In genomic region chr19:23643819-23644218, GRCm38 (mm10) we compare ENCODE assay signal across 24 mouse cellular contexts. TPM values are rescaled to one million over a fixed set of nuclear protein-coding genes. Genes with fewer than 3 reads are reported as not detected.
DNase-seq lines count a peak whose midpoint lies in the region; ATAC-seq lines count a peak whose summit lies in the region.
"Had no signal": no experiment of that assay in that cellular context is flagged by ENCODE, and none has a peak within 500 bp of the region (broad histone marks: within the 10 kb centered on the region; RNA-seq: fewer than 3 reads in every experiment).

No protein-coding gene starts in this region.

- H3K4me2 ChIP-seq in embryonic facial prominence, embryonic 12.5 days (replicated peaks), result no peak overlapping the region
- no peak overlapping the region for H3K4me2 ChIP-seq in hindbrain, embryonic 15.5 days
- H3K4me2 ChIP-seq in hindbrain, embryonic 14.5 days (replicated peaks), result no peak overlapping the region
- H3K4me2 ChIP-seq in kidney, embryonic 16.5 days (replicated peaks; ENCODE audit: low read depth, low read length), result no peak overlapping the region
- no peak overlapping the region for H3K4me2 ChIP-seq in kidney, embryonic 14.5 days (replicated peaks; ENCODE audit: low read depth, low read length)
- H3K4me2 ChIP-seq in lung, embryonic 15.5 days, result no peak overlapping the region
- H3K4me2 ChIP-seq: forebrain, embryonic 13.5 days; forebrain, embryonic 15.5 days had no signal

- H3K4me3 ChIP-seq in embryonic facial prominence, embryonic 12.5 days, result no peak overlapping the region
- no peak overlapping the region for H3K4me3 ChIP-seq in embryonic facial prominence, embryonic 10.5 days
- H3K4me3 ChIP-seq in hindbrain, embryonic 15.5 days, result no peak overlapping the region
- H3K4me3 ChIP-seq in hindbrain, embryonic 14.5 days (replicated peaks; ENCODE audit: low read length), result no peak overlapping the region
- H3K4me3 ChIP-seq in kidney, embryonic 16.5 days (ENCODE audit: low read length), result no peak overlapping the region
- no peak overlapping the region for H3K4me3 ChIP-seq in kidney, embryonic 14.5 days (ENCODE audit: low read length)
- H3K4me3 ChIP-seq in lung, embryonic 15.5 days, result no peak overlapping the region
- H3K4me3 ChIP-seq: forebrain, embryonic 13.5 days; forebrain, embryonic 15.5 days had no signal

- no peaks in the 10 kb centered on the region for H3K27me3 ChIP-seq in embryonic facial prominence, embryonic 12.5 days
- no peaks in the 10 kb centered on the region for H3K27me3 ChIP-seq in embryonic facial prominence, embryonic 10.5 days (replicated peaks; ENCODE audit: low read depth, poor library complexity, severe bottlenecking)
- no peaks in the 10 kb centered on the region for H3K27me3 ChIP-seq in hindbrain, embryonic 15.5 days
- no peaks in the 10 kb centered on the region for H3K27me3 ChIP-seq in hindbrain, embryonic 14.5 days (ENCODE audit: control insufficient read depth, insufficient read depth, low read length)
- no peaks in the 10 kb centered on the region for H3K27me3 ChIP-seq in kidney, embryonic 16.5 days (ENCODE audit: insufficient read depth, low read length)
- no peaks in the 10 kb centered on the region for H3K27me3 ChIP-seq in kidney, embryonic 14.5 days (ENCODE audit: control insufficient read depth, insufficient read depth, low read length)
- no peaks in the 10 kb centered on the region for H3K27me3 ChIP-seq in lung, embryonic 15.5 days
- H3K27me3 ChIP-seq: CH12.LX; forebrain, embryonic 13.5 days; forebrain, embryonic 15.5 days had no signal

- H3K4me1 ChIP-seq in embryonic facial prominence, embryonic 12.5 days, result no peaks in the 10 kb centered on the region
- no peaks in the 10 kb centered on the region for H3K4me1 ChIP-seq in embryonic facial prominence, embryonic 10.5 days
- H3K4me1 ChIP-seq in hindbrain, embryonic 15.5 days (replicated peaks), result no peaks in the 10 kb centered on the region
- no peaks in the 10 kb centered on the region for H3K4me1 ChIP-seq in hindbrain, embryonic 14.5 days (replicated peaks; ENCODE audit: control insufficient read depth, insufficient read depth, low read length)
- H3K4me1 ChIP-seq in kidney, embryonic 16.5 days (ENCODE audit: insufficient read depth, low read length), result no peaks in the 10 kb centered on the region
- H3K4me1 ChIP-seq in kidney, embryonic 14.5 days (ENCODE audit: control insufficient read depth, insufficient read depth, low read length), result no peaks in the 10 kb centered on the region
- H3K4me1 ChIP-seq in lung, embryonic 15.5 days, result no peaks in the 10 kb centered on the region
- H3K4me1 ChIP-seq: forebrain, embryonic 13.5 days; forebrain, embryonic 15.5 days had no signal

- DNase-seq in embryonic facial prominence, embryonic 10.5 days (ENCODE audit: low spot score), result no peak
- no peak for DNase-seq in hindbrain, embryonic 14.5 days (ENCODE audit: low spot score)
- no peak for DNase-seq in lung, postnatal 14 days
- DNase-seq: adrenal gland, adult 8-10 months; adrenal gland, postnatal 14 days; adrenal gland, postnatal 36 days; B cell, adult 2 months; cerebellum, adult 11-12 months; cerebellum, adult 2 months; cerebellum, adult 9-10 months; cerebellum, postnatal 10 days; cerebellum, postnatal 25 days had no signal

- no peaks in the 10 kb centered on the region for H3K36me3 ChIP-seq in embryonic facial prominence, embryonic 12.5 days
- H3K36me3 ChIP-seq in embryonic facial prominence, embryonic 10.5 days (replicated peaks), result no peaks in the 10 kb centered on the region
- no peaks in the 10 kb centered on the region for H3K36me3 ChIP-seq in hindbrain, embryonic 15.5 days
- H3K36me3 ChIP-seq in hindbrain, embryonic 14.5 days (replicated peaks; ENCODE audit: control insufficient read depth, insufficient read depth), result no peaks in the 10 kb centered on the region
- no peaks in the 10 kb centered on the region for H3K36me3 ChIP-seq in kidney, embryonic 16.5 days (ENCODE audit: insufficient read depth, low read length)
- no peaks in the 10 kb centered on the region for H3K36me3 ChIP-seq in kidney, embryonic 14.5 days (ENCODE audit: control insufficient read depth, insufficient read depth, low read length)
- no peaks in the 10 kb centered on the region for H3K36me3 ChIP-seq in lung, embryonic 15.5 days
- H3K36me3 ChIP-seq: forebrain, embryonic 15.5 days; G1E had no signal

- 0 out of 2 replicates have a peak, but pooled peaks have one; percentile 52 for ATAC-seq in embryonic facial prominence, embryonic 12.5 days (ENCODE audit: insufficient number of reproducible peaks, insufficient read depth, low FRiP score, low TSS enrichment)
- 0 out of 2 replicates have a peak, but pooled peaks have one; percentile 30 for ATAC-seq in hindbrain, embryonic 15.5 days (ENCODE audit: low FRiP score, low read depth)
- ATAC-seq in hindbrain, embryonic 14.5 days (ENCODE audit: low FRiP score), result no peak
- peak; percentile 15; the same call in 1 of the 2 replicates for ATAC-seq in kidney, embryonic 16.5 days (ENCODE audit: low FRiP score, low TSS enrichment)
- ATAC-seq in kidney, embryonic 14.5 days (ENCODE audit: low FRiP score, low TSS enrichment), result no peak
- ATAC-seq in lung, embryonic 15.5 days (ENCODE audit: borderline replicate concordance, extremely low read depth, low FRiP score, low TSS enrichment), result peak; percentile 27; the same call in 1 of the 2 replicates
- ATAC-seq: activated CD4-positive, CD25-positive, alpha-beta regulatory T cell, adult 4 months; CD4-positive, CD25-positive, alpha-beta regulatory T cell, adult 4 months; forebrain, embryonic 13.5 days; forebrain, embryonic 15.5 days; Patski had no signal

- H3K9me3 ChIP-seq in embryonic facial prominence, embryonic 12.5 days, result no peaks in the 10 kb centered on the region
- H3K9me3 ChIP-seq in embryonic facial prominence, embryonic 10.5 days, result no peaks in the 10 kb centered on the region
- no peaks in the 10 kb centered on the region for H3K9me3 ChIP-seq in hindbrain, embryonic 15.5 days
- H3K9me3 ChIP-seq in hindbrain, embryonic 14.5 days (ENCODE audit: control insufficient read depth, low read length), result no peaks in the 10 kb centered on the region
- H3K9me3 ChIP-seq in kidney, embryonic 16.5 days (ENCODE audit: low read length), result no peaks in the 10 kb centered on the region
- H3K9me3 ChIP-seq in kidney, embryonic 14.5 days (ENCODE audit: control insufficient read depth, low read length), result no peaks in the 10 kb centered on the region
- H3K9me3 ChIP-seq in lung, embryonic 15.5 days, result no peaks in the 10 kb centered on the region
- H3K9me3 ChIP-seq: forebrain, embryonic 13.5 days; forebrain, embryonic 15.5 days; G1E had no signal

- H3K27ac ChIP-seq in embryonic facial prominence, embryonic 12.5 days, result no peak overlapping the region
- no peak overlapping the region for H3K27ac ChIP-seq in embryonic facial prominence, embryonic 10.5 days (replicated peaks)
- no peak overlapping the region for H3K27ac ChIP-seq in hindbrain, embryonic 15.5 days (replicated peaks)
- no peak overlapping the region for H3K27ac ChIP-seq in hindbrain, embryonic 14.5 days
- no peak overlapping the region for H3K27ac ChIP-seq in kidney, embryonic 16.5 days (ENCODE audit: low read length)
- no peak overlapping the region for H3K27ac ChIP-seq in kidney, embryonic 14.5 days (ENCODE audit: low read depth, low read length)
- H3K27ac ChIP-seq in lung, embryonic 15.5 days, result no peak overlapping the region
- H3K27ac ChIP-seq: forebrain, embryonic 13.5 days; forebrain, embryonic 15.5 days had no signal

- H3K9ac ChIP-seq in embryonic facial prominence, embryonic 12.5 days, result no peak overlapping the region
- no peak overlapping the region for H3K9ac ChIP-seq in hindbrain, embryonic 15.5 days
- H3K9ac ChIP-seq in hindbrain, embryonic 14.5 days, result no peak overlapping the region
- H3K9ac ChIP-seq in kidney, embryonic 16.5 days (replicated peaks; ENCODE audit: low read length), result no peak overlapping the region
- no peak overlapping the region for H3K9ac ChIP-seq in kidney, embryonic 14.5 days (ENCODE audit: low read depth, low read length)
- H3K9ac ChIP-seq in lung, embryonic 15.5 days, result no peak overlapping the region
- H3K9ac ChIP-seq: forebrain, embryonic 13.5 days; forebrain, embryonic 15.5 days had no signal

- WGBS in embryonic facial prominence, embryonic 12.5 days, result 87% methylated on average over 5 of the region's 5 CpGs
- 86% methylated on average over 5 of the region's 5 CpGs for WGBS in embryonic facial prominence, embryonic 10.5 days
- WGBS in hindbrain, embryonic 15.5 days, result 95% methylated on average over 5 of the region's 5 CpGs
- 88% methylated on average over 5 of the region's 5 CpGs for WGBS in hindbrain, embryonic 14.5 days
- WGBS in kidney, embryonic 16.5 days, result 87% methylated on average over 5 of the region's 5 CpGs
- WGBS in kidney, embryonic 14.5 days, result 96% methylated on average over 5 of the region's 5 CpGs
- WGBS in lung, embryonic 15.5 days, result 81% methylated on average over 5 of the region's 5 CpGs

RNA-seq across cellular contexts. Expression of gene 1700028P14Rik, which starts 8.8 kb away (rescaled TPM):
- polyA plus RNA-seq in embryonic facial prominence, embryonic 12.5 days (2016; fragmentation: Nextera tagmentation; extraction: Ambion mirVana), result 0.36 and 0.69 TPM in 2 replicates
- 0.22 and 0.24 TPM in 2 replicates for polyA plus RNA-seq in embryonic facial prominence, embryonic 10.5 days (2016; fragmentation: Nextera tagmentation; extraction: Ambion mirVana)
- polyA plus RNA-seq in hindbrain, embryonic 15.5 days (2015; fragmentation: Nextera tagmentation; extraction: Ambion mirVana), result 2.5 and 3.1 TPM in 2 replicates
- 2.7 and 3.1 TPM in 2 replicates for polyA plus RNA-seq in hindbrain, embryonic 14.5 days (2014; fragmentation: Nextera tagmentation; extraction: Ambion mirVana)
- polyA plus RNA-seq in kidney, embryonic 16.5 days (2015; fragmentation: Nextera tagmentation; extraction: Ambion mirVana), result 0.41 and 0.44 TPM in 2 replicates
- polyA plus RNA-seq in kidney, embryonic 14.5 days (2014; fragmentation: Nextera tagmentation; extraction: Ambion mirVana), result 0.23 TPM in 1 of 2 replicates, not detected in the other
- 0.92 and 1.2 TPM in 2 replicates for polyA plus RNA-seq in lung, embryonic 15.5 days (2015; fragmentation: Nextera tagmentation; extraction: Ambion mirVana)
- polyA plus RNA-seq: activated CD4-positive, CD25-positive, alpha-beta regulatory T cell, adult 4 months; CD4-positive, CD25-positive, alpha-beta regulatory T cell, adult 4 months; G1E; Patski had no signal

RNA-seq across cellular contexts. Expression of gene Ptar1, which starts 43.4 kb away (rescaled TPM):
- 5.9 and 7.0 TPM in 2 replicates for polyA plus RNA-seq in embryonic facial prominence, embryonic 12.5 days (2016; fragmentation: Nextera tagmentation; extraction: Ambion mirVana)
- 8.1 and 8.8 TPM in 2 replicates for polyA plus RNA-seq in embryonic facial prominence, embryonic 10.5 days (2016; fragmentation: Nextera tagmentation; extraction: Ambion mirVana)
- polyA plus RNA-seq in hindbrain, embryonic 15.5 days (2015; fragmentation: Nextera tagmentation; extraction: Ambion mirVana), result 4.2 and 4.3 TPM in 2 replicates
- polyA plus RNA-seq in hindbrain, embryonic 14.5 days (2014; fragmentation: Nextera tagmentation; extraction: Ambion mirVana), result 7.7 and 8.6 TPM in 2 replicates
- 5.4 and 6.6 TPM in 2 replicates for polyA plus RNA-seq in kidney, embryonic 16.5 days (2015; fragmentation: Nextera tagmentation; extraction: Ambion mirVana)
- polyA plus RNA-seq in kidney, embryonic 14.5 days (2014; fragmentation: Nextera tagmentation; extraction: Ambion mirVana), result 14.8 and 24.3 TPM in 2 replicates
- polyA plus RNA-seq in lung, embryonic 15.5 days (2015; fragmentation: Nextera tagmentation; extraction: Ambion mirVana), result 5.8 and 6.9 TPM in 2 replicates

Comparison
In these comparisons a context has a peak if more than half of its experiments do, and no peak if none do; other contexts are left out.
1. ATAC-seq: peak in embryonic facial prominence, embryonic 12.5 days (single experiment), hindbrain, embryonic 15.5 days (single experiment), kidney, embryonic 16.5 days (single experiment) and lung, embryonic 15.5 days (single experiment); none in hindbrain, embryonic 14.5 days (single experiment) and kidney, embryonic 14.5 days (single experiment).